In the genomic region with DNA sequence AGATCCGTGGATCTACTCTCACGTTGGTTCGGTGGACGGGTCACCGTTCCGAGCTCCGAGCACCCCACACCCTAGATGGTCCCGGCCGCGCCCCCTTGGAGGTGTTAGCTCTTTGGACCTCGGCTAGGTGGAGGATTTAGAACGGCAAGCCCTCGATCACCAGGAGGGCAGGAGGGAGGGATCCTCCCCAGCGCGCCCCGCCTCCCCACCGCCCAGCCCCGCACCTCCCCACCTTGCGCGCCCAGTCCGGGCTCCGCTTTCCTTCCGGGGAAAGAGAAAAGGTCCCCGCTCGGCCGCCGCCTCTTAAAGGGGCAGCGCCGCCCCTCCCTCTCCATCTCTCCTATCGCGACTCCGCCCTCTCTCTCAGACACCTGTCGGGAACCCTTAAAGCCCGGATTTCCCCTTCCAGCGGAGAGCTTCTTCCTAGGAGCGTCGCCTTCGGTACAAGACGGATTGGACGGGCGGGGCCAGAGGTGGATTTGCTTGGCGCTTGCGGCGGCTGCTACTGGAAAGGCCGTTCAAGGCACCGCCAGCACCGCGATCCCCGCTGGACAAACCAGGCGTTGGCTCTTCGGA, we compare ENCODE assay signal across 8 mouse cellular contexts. TPM values are rescaled to one million over a fixed set of nuclear protein-coding genes. Genes with fewer than 3 reads are reported as not detected.
DNase-seq lines count a peak whose midpoint lies in the region; ATAC-seq and TF ChIP-seq lines count a peak whose summit lies in the region.

A gene (minus strand): TSS at position 266 of the 576 bp plus-strand sequence.

- H3K27ac ChIP-seq in embryonic facial prominence, embryonic 13.5 days: peak within 1 kb of the TSS; percentile 56; the same call in 1 of the 2 replicates
- peak within 1 kb of the TSS; percentile 75 for H3K27ac ChIP-seq in heart, embryonic 12.5 days (ENCODE audit: poor library complexity, severe bottlenecking)
- H3K27ac ChIP-seq in kidney, embryonic 16.5 days (ENCODE audit: low read length): peak within 1 kb of the TSS; percentile 87
- H3K27ac ChIP-seq in limb, embryonic 15.5 days: no peak within 1 kb of the TSS

- peak; percentile 72 for ATAC-seq in embryonic facial prominence, embryonic 13.5 days (ENCODE audit: insufficient number of reproducible peaks, insufficient read depth, low FRiP score, low TSS enrichment, low read depth)
- peak; percentile 54 for ATAC-seq in heart, embryonic 12.5 days (ENCODE audit: insufficient number of reproducible peaks, low FRiP score)
- peak; percentile 77 for ATAC-seq in kidney, embryonic 16.5 days (ENCODE audit: low FRiP score, low TSS enrichment)
- ATAC-seq in limb, embryonic 15.5 days (ENCODE audit: insufficient number of reproducible peaks, low FRiP score, low TSS enrichment, low read depth): peak; percentile 38; the same call in 1 of the 2 replicates

- no peaks in the 10 kb centered on the region for H3K36me3 ChIP-seq in embryonic facial prominence, embryonic 13.5 days
- H3K36me3 ChIP-seq in heart, embryonic 12.5 days: no peaks in the 10 kb centered on the region
- H3K36me3 ChIP-seq in kidney, embryonic 16.5 days (ENCODE audit: insufficient read depth, low read length): no peaks in the 10 kb centered on the region
- H3K36me3 ChIP-seq in limb, embryonic 15.5 days: no peaks in the 10 kb centered on the region
- H3K36me3 ChIP-seq in myocyte (ENCODE audit: control insufficient read depth, insufficient read depth): no peaks in the 10 kb centered on the region

- H3K4me2 ChIP-seq in embryonic facial prominence, embryonic 13.5 days: peak within 1 kb of the TSS; percentile 98
- H3K4me2 ChIP-seq in heart, embryonic 12.5 days: peak within 1 kb of the TSS; percentile 87
- H3K4me2 ChIP-seq in kidney, embryonic 16.5 days (replicated peaks; ENCODE audit: low read depth, low read length): peak within 1 kb of the TSS; percentile 82
- H3K4me2 ChIP-seq in limb, embryonic 15.5 days: peak within 1 kb of the TSS; percentile 89
- peak within 1 kb of the TSS; percentile 80 for H3K4me2 ChIP-seq in myocyte (ENCODE audit: low read depth)

- H3K27me3 ChIP-seq in embryonic facial prominence, embryonic 13.5 days: peaks cover 68% of the 10 kb centered on the region
- H3K27me3 ChIP-seq in heart, embryonic 12.5 days (replicated peaks): peaks cover 10% of the 10 kb centered on the region
- no peaks in the 10 kb centered on the region for H3K27me3 ChIP-seq in kidney, embryonic 16.5 days (ENCODE audit: insufficient read depth, low read length)
- H3K27me3 ChIP-seq in limb, embryonic 15.5 days: peaks cover 65% of the 10 kb centered on the region
- H3K27me3 ChIP-seq in myocyte (ENCODE audit: control insufficient read depth, insufficient read depth, insufficient read length): no peaks in the 10 kb centered on the region

- 0% methylated on average over 44 of the region's 51 CpGs for WGBS in embryonic facial prominence, embryonic 13.5 days
- WGBS in heart, embryonic 12.5 days: under 1% methylated on average over 50 of the region's 51 CpGs
- WGBS in kidney, embryonic 16.5 days: under 1% methylated on average over 41 of the region's 51 CpGs
- WGBS in limb, embryonic 15.5 days: under 1% methylated on average over 47 of the region's 51 CpGs

- peak; percentile 77 to 78 for DNase-seq in urinary bladder, adult 18-20 months (ENCODE audit: low spot score in 2 of 2)
- no peak for DNase-seq in urinary bladder, postnatal 10 days (ENCODE audit: low spot score)
- DNase-seq in testis, postnatal 10 days (ENCODE audit: low spot score): peak; percentile 70

- peak within 1 kb of the TSS; percentile 11 for H3ac ChIP-seq in myocyte (ENCODE audit: control insufficient read depth, insufficient read length)

- TF ChIP-seq POLR2A in myocyte (IDR thresholded peaks at IDR 0.05; ENCODE audit: insufficient read length, low read depth): no peak

- H3K79me2 ChIP-seq in myocyte (ENCODE audit: control insufficient read depth, insufficient read depth): no peaks in the 10 kb centered on the region

- H3K9me3 ChIP-seq in embryonic facial prominence, embryonic 13.5 days: no peaks in the 10 kb centered on the region
- no peaks in the 10 kb centered on the region for H3K9me3 ChIP-seq in heart, embryonic 12.5 days (replicated peaks)
- H3K9me3 ChIP-seq in kidney, embryonic 16.5 days (ENCODE audit: low read length): no peaks in the 10 kb centered on the region
- H3K9me3 ChIP-seq in limb, embryonic 15.5 days: no peaks in the 10 kb centered on the region

- peak within 1 kb of the TSS; percentile 78 for H3K9ac ChIP-seq in embryonic facial prominence, embryonic 13.5 days
- H3K9ac ChIP-seq in heart, embryonic 12.5 days: peak within 1 kb of the TSS; percentile 87
- H3K9ac ChIP-seq in kidney, embryonic 16.5 days (replicated peaks; ENCODE audit: low read length): peak within 1 kb of the TSS; percentile 77
- H3K9ac ChIP-seq in limb, embryonic 15.5 days: peak within 1 kb of the TSS; percentile 44; the same call in 1 of the 2 replicates

- H3K4me3 ChIP-seq in embryonic facial prominence, embryonic 13.5 days: peak within 1 kb of the TSS; percentile 64
- peak within 1 kb of the TSS; percentile 78 for H3K4me3 ChIP-seq in heart, embryonic 12.5 days
- H3K4me3 ChIP-seq in kidney, embryonic 16.5 days (ENCODE audit: low read length): peak within 1 kb of the TSS; percentile 70
- H3K4me3 ChIP-seq in limb, embryonic 15.5 days: peak within 1 kb of the TSS; percentile 52
- H3K4me3 ChIP-seq in myocyte: peak within 1 kb of the TSS; percentile 43

- peaks cover 59% of the 10 kb centered on the region for H3K4me1 ChIP-seq in embryonic facial prominence, embryonic 13.5 days
- H3K4me1 ChIP-seq in heart, embryonic 12.5 days (replicated peaks): peaks cover 72% of the 10 kb centered on the region
- H3K4me1 ChIP-seq in kidney, embryonic 16.5 days (ENCODE audit: insufficient read depth, low read length): peaks cover 70% of the 10 kb centered on the region
- peaks cover 49% of the 10 kb centered on the region for H3K4me1 ChIP-seq in limb, embryonic 15.5 days

TF ChIP-seq in myocyte, 11 proteins besides CTCF, POLR2A, EP300 and RAD21:
- TF ChIP-seq MAX (IDR thresholded peaks at IDR 0.05; ENCODE audit: low read depth) (no peak), MYOG (IDR thresholded peaks at IDR 0.05; ENCODE audit: control insufficient read depth in 1 of 3, insufficient read depth in 1 of 3, insufficient read length in 2 of 3, low read depth in 2 of 3) (no peak), SRF (IDR thresholded peaks at IDR 0.05; ENCODE audit: control insufficient read depth, insufficient read length, low read depth) (no peak), REST (IDR thresholded peaks at IDR 0.05; ENCODE audit: insufficient read depth, insufficient read length) (no peak), TCF3 (IDR thresholded peaks at IDR 0.05; ENCODE audit: insufficient read length, low read depth) (no peak), USF1 (IDR thresholded peaks at IDR 0.05; ENCODE audit: low read depth) (no peak), CEBPB (IDR thresholded peaks at IDR 0.05; ENCODE audit: insufficient read depth, poor library complexity, severe bottlenecking) (no peak), MYOD1 (IDR thresholded peaks at IDR 0.05; ENCODE audit: control insufficient read depth in 1 of 3, insufficient read length in 2 of 3, low read depth in 2 of 3) (no peak), E2F4 (IDR thresholded peaks at IDR 0.05; ENCODE audit: insufficient read depth) (no peak), TCF12 (IDR thresholded peaks at IDR 0.05; ENCODE audit: insufficient read depth, poor library complexity, severe bottlenecking) (no peak), POLR2AphosphoS2 (IDR thresholded peaks at IDR 0.05; ENCODE audit: insufficient read length, low read depth) (no peak)
TF ChIP-seq in myocyte: peak in this region for 0.

RNA-seq across cellular contexts. Expression of the gene that starts here (rescaled TPM):
- 7.0 and 9.2 TPM in 2 replicates for polyA plus RNA-seq in embryonic facial prominence, embryonic 13.5 days (2015; fragmentation: Nextera tagmentation; extraction: Ambion mirVana)
- 11.8 and 12.1 TPM in 2 replicates for polyA plus RNA-seq in heart, embryonic 12.5 days (2016; fragmentation: Nextera tagmentation; extraction: Ambion mirVana)
- polyA plus RNA-seq in kidney, embryonic 16.5 days (2015; fragmentation: Nextera tagmentation; extraction: Ambion mirVana): 25.5 and 25.8 TPM in 2 replicates
- polyA plus RNA-seq in limb, embryonic 15.5 days (2015; fragmentation: Nextera tagmentation; extraction: Ambion mirVana): 8.9 and 9.5 TPM in 2 replicates
- polyA plus RNA-seq in myocyte (2012; fragmentation: generic; extraction: Trizol): 19.9 TPM
